Mouse (Mus musculus) embryo, embryonic 11.5 days (tissue): ENCODE data around the gene Pou6f2.

Source experiments
- DNase-seq: peaks from one replicate; pipeline ENCODE4 v3.0.0-alpha.2; 2012; ENCODE audit warnings: low read depth, low spot score

Gene Pou6f2

DNA sequence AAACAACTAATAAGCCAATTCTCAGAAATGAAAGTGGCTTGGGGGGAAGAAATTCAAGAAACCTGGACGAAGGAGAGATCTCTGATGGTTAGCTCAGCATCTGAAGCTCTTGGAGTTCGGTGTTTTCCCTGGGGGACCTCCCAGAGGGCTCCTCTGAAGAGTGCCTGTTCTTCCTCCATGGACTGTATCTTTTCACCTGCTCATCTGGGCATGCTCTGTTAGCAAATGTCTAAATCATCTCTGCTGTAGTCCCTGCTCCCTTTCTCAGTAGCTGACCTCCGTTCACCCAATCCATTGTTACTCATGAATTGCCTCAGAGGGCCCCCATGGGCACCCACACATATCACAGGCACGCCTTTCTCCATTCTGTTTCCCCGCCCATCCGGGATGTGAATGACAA, at the start of gene Pou6f2:
Gene Pou6f2 (minus strand): TSS at position 101 of the 400 bp plus-strand sequence.
- no peak for DNase-seq

DNA sequence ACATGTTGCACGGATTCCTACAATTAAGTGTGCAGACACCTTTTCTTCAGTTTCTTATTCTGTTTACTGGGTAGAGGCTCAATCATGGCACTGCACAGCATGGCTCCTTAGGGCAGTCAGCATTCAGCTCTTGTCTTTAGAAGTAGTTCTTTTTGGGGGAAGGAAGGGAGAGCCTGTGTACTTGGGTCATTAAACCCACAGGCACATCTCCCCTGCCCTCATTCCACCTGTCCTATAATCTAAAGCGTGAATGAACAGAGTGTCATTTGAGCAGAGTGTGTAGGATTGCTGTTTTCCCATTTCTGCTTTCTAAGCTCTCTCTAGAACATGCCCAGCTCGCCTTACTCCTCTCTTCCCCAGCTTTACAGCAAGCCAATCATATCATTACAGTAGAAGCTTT, 42.4 kb upstream of the Pou6f2 start:
- no peak for DNase-seq

DNA sequence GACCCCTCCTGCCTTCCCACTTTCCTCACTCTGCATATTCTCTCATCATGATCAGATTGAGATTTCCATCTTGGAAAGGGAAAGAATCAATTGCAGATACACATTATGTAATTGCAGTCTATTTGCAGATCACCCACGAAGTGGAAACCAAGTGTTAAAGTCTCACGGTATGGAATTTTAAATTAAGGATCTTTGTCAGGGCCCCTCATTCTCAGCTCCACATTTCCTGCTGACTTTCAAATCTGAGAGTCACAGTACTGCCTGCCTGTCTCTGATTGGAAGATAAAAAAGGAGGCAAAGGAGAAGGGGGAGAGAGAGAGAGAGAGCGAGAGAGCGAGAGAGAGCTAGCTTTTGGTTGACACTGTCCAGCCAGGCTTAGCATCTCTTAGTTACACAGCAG, 9.8 kb downstream of the Pou6f2 start:
- no peak for DNase-seq

DNA sequence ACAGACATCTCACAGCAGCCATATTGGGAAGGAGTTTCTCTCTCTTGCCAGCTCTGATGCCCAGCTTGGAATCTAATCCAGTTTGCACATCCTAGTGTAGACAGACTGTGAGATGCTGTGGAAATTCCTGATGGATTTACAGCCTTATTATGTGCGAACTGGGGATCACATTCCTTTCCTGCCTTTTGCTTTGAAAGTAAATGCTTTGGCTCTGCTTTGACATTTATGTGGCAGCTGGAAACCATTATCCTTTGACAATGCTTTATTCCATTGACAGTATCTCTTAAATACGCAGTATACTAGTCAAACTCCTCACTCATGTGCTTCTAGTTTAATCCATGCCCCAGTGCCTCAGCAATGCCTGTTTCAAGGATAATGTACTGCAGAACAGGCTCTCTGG, 34.1 kb downstream of the Pou6f2 start:
- DNase-seq, result peak; percentile 23

DNA sequence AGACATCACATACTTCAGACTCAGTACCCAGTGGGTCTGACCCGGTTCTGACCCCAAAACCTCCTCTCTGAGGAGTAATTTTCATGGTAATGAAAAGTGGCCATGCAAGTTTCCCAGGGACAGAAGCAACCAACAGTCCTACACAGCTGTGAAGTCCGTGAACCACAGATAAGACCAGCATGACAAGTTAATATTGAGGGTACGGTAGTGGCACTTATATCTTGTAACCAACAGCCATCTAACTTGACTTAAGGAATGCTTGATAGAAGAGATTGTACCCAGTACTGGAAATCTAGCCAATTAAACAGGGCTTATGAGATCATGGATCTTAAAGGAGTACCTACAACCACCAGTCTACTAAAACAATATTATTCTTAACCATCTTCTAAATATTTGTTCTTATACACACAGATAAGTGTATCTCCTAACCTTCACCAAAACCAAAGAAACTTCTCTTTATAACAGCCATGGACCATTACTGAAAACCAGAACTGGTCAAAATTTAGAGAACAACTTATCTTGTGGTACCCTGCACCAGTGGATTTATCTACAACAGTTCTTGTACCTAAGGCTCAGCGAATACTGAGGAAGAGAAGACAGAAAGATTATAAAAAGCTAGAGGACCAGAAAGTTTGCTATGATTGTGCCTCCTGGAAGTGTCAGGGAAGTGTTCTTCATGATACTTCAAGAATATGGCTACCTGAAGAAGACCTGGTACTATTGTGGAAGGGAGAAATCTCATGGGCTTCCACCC, 52.7 kb downstream of the Pou6f2 start:
- no peak for DNase-seq

DNA sequence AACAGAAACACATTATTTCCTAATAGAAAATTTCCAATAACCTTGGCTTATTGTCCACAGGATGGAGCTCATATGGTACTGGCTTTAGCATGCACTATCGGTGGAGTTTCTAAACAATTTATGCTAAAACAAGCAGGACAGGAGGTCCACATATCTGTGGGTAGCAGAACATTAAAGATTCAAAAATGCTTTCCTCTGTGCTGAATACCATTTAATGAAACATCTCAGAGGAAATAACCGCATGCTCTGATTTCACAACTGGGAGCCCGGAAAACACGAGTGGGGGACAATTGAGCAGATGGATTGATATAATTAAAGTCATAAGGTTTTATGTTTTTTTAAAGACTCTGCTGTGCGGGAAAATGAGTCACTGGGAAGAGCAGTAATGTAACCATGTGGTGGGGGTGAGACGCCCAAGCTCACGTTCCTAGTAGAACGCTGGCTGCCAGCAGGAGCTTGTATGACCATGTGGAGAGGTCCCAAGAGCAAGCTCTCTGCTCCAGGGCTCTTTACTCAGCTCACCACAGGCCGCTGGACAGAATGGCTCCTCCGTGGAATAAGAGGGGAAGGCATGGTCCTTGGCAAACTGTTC, 58.5 kb downstream of the Pou6f2 start:
- DNase-seq, result no peak

DNA sequence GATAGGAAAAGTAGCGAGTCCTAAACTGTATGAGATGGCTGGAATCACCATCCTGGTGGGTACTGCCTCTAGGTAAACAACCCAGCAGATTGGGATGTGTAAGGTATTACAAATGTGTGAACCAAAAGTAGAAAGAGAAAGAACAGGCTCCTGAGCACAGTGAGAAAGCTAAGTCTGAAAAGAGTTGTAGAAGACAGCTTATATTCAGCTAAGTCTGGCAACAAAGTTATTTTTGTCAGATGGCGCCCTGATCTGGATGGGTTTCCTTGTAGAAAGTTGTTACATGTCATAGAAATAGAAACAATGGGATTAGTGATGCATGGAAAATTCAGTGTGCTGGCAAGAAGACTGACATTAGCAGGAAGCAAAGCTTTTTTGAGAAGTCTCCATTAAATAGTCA, 59.5 kb downstream of the Pou6f2 start:
- no peak for DNase-seq

DNA sequence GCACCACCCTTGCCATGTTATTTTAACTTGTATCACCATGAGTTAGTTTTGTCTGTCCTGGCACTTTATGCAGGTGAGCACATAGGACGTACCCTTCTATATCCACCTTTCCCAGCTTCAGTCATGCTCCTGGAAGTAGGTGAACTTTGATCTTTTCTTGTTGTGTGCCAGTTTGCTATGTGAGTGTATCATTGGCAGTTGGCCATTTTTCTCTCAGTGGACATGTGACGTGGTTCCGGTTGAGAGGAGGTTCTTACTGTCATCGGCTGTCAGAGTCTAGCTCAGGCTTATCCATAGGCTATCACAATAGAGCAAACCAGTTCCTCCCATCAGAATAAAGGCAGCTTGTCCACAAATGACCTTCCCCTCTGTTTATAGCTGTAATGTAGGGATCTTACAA, 63.5 kb downstream of the Pou6f2 start:
- DNase-seq, result no peak

GRCm38 (mm10) chr13:18332596-18332995, 64.9 kb downstream of the Pou6f2 start:
- no peak for DNase-seq

GRCm38 (mm10) chr13:18323980-18324678, 73.4 kb downstream of the Pou6f2 start:
- no peak for DNase-seq

DNA sequence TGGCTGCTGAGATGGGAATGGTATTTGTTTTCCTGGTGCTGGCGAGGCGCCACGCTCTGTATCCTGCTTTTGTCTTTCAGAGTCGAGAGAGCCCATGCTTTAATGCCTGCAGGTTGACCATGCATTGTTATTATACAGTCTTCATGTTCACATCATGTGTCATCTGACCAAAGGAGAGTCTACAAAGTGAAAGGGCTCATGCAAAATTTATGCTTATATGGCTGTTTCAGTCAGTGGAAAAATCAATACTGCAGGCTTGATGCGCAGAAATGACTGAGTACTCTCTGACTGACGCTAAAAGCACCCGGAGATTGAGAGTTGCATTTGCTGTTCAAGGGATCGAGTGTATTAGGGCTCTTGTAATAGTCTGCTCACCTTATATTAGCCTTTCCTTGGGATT, 74.1 kb downstream of the Pou6f2 start:
- no peak for DNase-seq

GRCm38 (mm10) chr13:18312613-18313012, 84.9 kb downstream of the Pou6f2 start:
- no peak for DNase-seq

DNA sequence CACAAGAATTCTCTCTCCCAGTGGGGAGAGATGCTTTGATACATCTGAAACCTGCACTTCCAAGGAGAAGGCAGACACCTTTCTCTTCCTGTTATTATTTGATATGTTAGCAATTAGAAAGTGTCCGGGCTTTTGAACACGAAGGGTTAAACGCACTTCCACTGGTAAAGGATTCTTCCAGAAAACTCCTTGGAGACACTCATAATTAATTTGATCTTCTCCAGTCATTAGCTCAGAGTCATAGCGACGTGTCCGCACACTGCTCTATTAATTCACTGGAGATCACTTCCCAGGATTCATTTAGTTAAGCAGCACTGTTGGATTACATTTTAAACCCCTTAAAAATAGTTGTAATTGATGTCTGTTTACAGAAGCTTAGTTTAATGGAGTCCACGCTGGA, 88.5 kb downstream of the Pou6f2 start:
- DNase-seq, result no peak

DNA sequence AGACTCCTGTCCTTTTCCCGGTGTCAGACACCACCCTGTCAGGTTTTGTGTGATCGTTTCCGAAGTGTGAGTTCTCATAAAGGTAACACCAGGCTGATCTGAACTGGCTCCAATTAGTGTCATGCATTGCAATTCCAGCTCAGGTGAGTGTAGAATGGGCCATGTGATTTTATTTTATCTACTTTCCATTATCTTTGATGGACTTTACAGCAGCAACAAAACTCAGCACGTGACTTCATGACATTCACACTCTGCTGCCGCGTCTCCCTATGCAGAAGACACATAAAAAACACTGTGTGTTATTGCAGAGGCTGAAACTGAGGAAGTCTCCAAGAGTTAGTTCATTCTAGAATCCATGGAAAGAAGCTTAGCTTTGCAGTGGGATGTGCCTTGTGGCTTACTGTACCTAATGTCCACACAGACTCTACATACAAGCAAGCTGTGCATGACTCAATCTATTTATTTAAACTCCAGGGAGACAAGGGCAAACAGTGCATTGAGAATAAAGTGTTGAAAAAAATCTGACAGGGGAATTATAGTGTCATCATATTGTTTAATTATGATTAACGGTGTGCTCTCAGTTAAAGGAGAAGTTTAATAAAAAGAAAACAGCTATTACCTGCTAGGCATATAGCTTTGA, 90.9 kb downstream of the Pou6f2 start:
- no peak for DNase-seq

DNA sequence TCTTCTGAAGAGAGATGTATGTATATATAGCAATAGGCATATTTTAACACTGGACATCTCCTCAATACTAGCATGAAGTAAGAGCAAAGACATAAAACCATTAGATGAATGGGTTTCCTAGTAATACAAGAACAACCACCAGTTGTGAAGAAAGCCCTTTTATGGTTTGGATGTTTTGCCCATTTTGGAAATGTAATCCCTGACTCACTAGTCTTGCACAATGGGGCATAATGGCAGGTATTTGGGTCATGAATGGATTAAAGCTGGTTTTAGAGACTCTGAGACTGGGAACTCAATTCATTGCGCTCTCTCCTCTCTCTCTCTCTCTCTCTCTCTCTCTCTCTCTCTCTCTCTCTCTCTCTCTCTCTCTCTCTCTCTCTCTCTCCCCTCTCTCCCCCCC, 97.5 kb downstream of the Pou6f2 start:
- no peak for DNase-seq

- no peak for DNase-seq
These were observed 104.0 kb downstream of the Pou6f2 start for GRCm38 (mm10) chr13:18293438-18293837.

DNA sequence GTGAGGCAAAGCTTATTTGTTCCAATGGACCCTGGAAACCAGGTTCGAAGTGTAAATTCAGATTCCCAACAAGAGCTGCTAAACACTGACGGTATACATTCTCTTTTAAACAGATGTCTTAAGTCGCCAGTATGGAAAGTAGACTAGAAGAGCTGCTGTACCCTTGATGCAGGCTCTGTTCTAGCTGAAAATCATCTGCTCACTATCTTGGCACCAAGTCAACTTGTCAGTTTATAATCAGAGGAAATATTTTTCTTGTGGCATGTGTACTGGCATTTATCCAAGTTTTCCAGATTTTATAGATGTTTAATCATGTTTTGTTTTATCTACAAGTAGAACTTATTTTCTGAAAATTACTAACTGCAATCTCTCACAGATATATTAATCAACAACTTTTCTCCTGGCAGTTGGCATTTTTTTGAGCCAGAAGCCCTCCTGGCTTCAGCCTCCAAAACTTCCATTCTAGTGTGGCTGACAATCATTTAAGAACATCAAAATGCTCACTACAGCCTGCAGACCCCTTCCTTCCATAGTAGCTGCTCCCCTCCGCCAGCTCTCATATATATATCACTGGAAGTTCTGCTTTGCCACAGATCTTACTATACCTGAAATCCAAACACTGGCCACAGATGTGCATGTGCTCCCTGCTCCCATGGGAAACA, 107.1 kb downstream of the Pou6f2 start:
- no peak for DNase-seq

DNA sequence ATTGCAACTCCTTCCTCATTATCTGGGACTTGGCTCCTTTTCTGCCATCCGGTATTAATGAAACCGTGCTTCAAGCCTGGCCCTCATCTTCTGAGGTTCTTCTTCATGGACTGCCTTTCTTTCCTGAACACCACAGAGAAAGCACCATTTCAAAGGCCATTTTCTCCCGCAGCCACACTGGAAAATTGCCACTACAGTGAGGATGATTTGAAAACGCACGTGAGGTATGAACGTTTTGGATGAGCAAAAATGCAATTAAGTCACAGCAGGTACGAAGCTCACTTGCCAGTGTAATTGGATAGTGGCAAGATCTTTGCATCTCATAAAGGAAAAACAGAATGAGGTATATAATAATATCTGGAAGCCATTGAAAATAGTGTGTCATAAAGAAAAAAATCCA, 110.0 kb downstream of the Pou6f2 start:
- no peak for DNase-seq

- peak; percentile 4 for DNase-seq
These were observed 115.0 kb downstream of the Pou6f2 start for GRCm38 (mm10) chr13:18282361-18282982.

- DNase-seq, result peak; percentile 2
These were observed 116.4 kb downstream of the Pou6f2 start for GRCm38 (mm10) chr13:18281084-18281483.

GRCm38 (mm10) chr13:18253131-18253530, 144.4 kb downstream of the Pou6f2 start:
- DNase-seq, result no peak
